Mouse (Mus musculus) forebrain, embryonic 16.5 days (tissue): ENCODE results near the gene Nek8. TPM values are rescaled to one million over a fixed set of nuclear protein-coding genes. Genes with fewer than 3 reads are reported as not detected.

ENCODE experiments used
- ATAC-seq: fragments of 200-750 bp; cut with Nextera tagmentation; 2 replicates; pipeline ENCODE4 v1.8.0; 2017; ENCODE audit warnings: mild to moderate bottlenecking, moderate library complexity
- H3K27ac ChIP-seq: fragments of 300-500 bp; sonication (generic); 2 replicates; pipeline ENCODE4 v1.5.1; 2014; ENCODE audit warnings: low read length, control low read depth
- H3K27me3 ChIP-seq: fragments of 300-500 bp; sonication (generic); replicated peaks from 2 replicates; pipeline ENCODE4 v1.6.1; 2014; ENCODE audit warnings: low read length; ENCODE audit not compliant: control insufficient read depth, insufficient read depth
- H3K36me3 ChIP-seq: fragments of 300-500 bp; sonication (generic); 2 replicates; pipeline ENCODE4 v1.6.1; 2014; ENCODE audit not compliant: control insufficient read depth, insufficient read depth
- H3K4me1 ChIP-seq: fragments of 300-500 bp; sonication (generic); replicated peaks from 2 replicates; pipeline ENCODE4 v1.6.1; 2014; ENCODE audit warnings: low read length; ENCODE audit not compliant: control insufficient read depth, insufficient read depth
- H3K4me2 ChIP-seq: fragments of 300-500 bp; sonication (generic); 2 replicates; pipeline ENCODE4 v1.6.1; 2014; ENCODE audit warnings: mild to moderate bottlenecking, low read length, control low read depth
- H3K4me3 ChIP-seq: fragments of 300-500 bp; sonication (generic); replicated peaks from 2 replicates; pipeline ENCODE4 v1.5.1; 2014; ENCODE audit warnings: mild to moderate bottlenecking, low read length, control low read depth
- H3K9ac ChIP-seq: fragments of 300-500 bp; sonication (generic); replicated peaks from 2 replicates; pipeline ENCODE4 v1.6.1; 2014; ENCODE audit warnings: low read depth, low read length, control low read depth
- H3K9me3 ChIP-seq: fragments of 300-500 bp; sonication (generic); 2 replicates; pipeline ENCODE4 v1.6.1; 2016; ENCODE audit warnings: low read length; ENCODE audit not compliant: control insufficient read depth
- WGBS: fragments of 180-500 bp; shearing (Covaris S2); extraction: QIAGEN DNeasy Blood & Tissue Kit; methylation state at CpG from one replicate; pipeline ENCODE4 v1.1.7; 2014; 5-methylcytosine and 5-hydroxymethylcytosine counted together
- polyA plus RNA-seq: library from polyadenylated mRNA; unstranded; fragments of >200 nt; fragmentation: Nextera tagmentation; extraction: Ambion mirVana; gene quantifications from 2 replicates; pipeline ENCODE4 v1.2.1, GENCODE M21; 2015

Gene Nek8
- polyA plus RNA-seq, 1 experiment from 2014 or later = 5.1 TPM

DNA sequence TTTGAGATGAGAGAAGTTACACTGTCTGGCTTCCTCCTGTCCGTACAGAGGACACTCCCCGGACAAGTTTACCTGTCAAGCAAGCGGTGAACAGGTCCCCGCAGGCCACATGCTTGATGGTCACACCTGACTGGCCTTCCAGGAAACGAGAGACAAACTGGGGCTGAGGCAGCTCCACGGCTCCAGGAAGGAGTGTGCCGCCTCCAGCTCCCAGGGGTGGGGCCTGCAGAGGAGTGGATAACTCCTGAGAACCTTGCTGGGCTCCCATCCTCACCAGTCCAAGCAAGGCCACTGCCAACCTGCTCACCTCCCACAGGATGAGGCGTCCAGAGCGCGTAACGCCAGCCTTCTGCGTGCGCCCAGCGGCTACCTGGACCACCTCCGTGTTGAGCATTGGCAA lies 6.2 kb downstream of the Nek8 start:
- WGBS = 94% methylated on average over 15 of the region's 15 CpGs
- Histone ChIP-seq H3K27ac (no peak overlapping the region), H3K9ac (no peak overlapping the region)

DNA sequence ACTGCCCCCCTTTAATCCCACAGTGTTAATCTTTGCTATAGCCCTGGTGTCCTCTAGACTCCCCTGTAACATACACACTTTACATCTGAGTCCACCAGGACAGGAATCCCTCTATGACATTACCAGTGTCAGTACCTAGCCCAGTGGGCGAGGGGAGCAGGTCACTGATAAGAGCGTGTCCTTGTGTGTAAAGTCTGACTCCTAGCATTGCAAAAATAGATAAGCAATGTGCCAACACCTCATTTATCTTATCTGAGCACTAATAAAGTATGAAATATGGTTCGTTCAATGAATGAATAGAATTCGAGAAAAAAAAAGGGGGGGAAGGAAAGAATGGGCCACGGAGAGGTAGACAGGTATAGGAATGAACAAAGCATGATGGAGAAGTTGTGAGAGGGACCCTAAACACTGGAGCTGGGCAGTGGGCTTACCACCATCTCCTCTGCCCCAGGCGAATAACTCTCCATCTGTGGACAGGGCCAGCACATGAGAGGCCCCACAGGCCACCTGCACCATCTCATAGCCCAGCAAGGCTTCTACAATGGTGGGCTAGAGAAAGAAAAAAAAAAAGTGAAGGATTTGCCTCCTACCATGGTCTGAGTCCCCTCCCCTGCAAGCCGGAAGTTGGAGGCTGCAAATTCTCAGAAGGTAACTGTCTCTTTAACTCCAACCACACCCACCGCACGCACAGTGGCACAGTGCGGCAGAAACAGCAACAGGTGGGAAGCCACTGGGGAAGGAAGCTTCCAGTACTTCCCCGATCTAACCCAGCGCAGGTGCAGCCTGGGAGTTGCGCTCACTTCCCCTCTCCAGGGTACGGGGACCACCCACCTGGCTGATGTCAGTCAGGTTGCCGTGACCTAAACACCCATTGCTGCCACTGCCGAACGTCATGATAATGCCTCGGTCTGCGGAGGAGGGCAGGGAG lies 7.7 kb downstream of the Nek8 start:
- Histone ChIP-seq H3K9me3 (no peaks in the 10 kb centered on the region), H3K4me1 (peaks cover 8% of the 10 kb centered on the region), H3K27ac (no peak overlapping the region), H3K36me3 (no peaks in the 10 kb centered on the region), H3K4me3 (no peak overlapping the region), H3K9ac (no peak overlapping the region), H3K27me3 (no peaks in the 10 kb centered on the region), H3K4me2 (no peak overlapping the region)
- WGBS = 52% methylated on average over 19 of the region's 19 CpGs
- no peak for ATAC-seq

More for the DNA sequence above, 6.2 kb downstream of the Nek8 start:
- no peaks in the 10 kb centered on the region for H3K27me3 ChIP-seq
- no peaks in the 10 kb centered on the region for H3K36me3 ChIP-seq
- H3K4me3 ChIP-seq = no peak overlapping the region
- no peaks in the 10 kb centered on the region for H3K9me3 ChIP-seq
- no peak for ATAC-seq
- no peak overlapping the region for H3K4me2 ChIP-seq
- peaks cover 8% of the 10 kb centered on the region for H3K4me1 ChIP-seq

- Histone ChIP-seq H3K36me3 (no peaks in the 10 kb centered on the region), H3K27me3 (no peaks in the 10 kb centered on the region), H3K9ac (no peak overlapping the region), H3K4me2 (no peak overlapping the region), H3K27ac (no peak overlapping the region), H3K4me3 (no peak overlapping the region), H3K4me1 (peaks cover 22% of the 10 kb centered on the region), H3K9me3 (no peaks in the 10 kb centered on the region)
- WGBS = 87% methylated on average over 14 of the region's 14 CpGs
- ATAC-seq = no peak
Observed at GRCm38 (mm10) chr11:78167257-78167959, 9.1 kb downstream of the Nek8 start.

DNA sequence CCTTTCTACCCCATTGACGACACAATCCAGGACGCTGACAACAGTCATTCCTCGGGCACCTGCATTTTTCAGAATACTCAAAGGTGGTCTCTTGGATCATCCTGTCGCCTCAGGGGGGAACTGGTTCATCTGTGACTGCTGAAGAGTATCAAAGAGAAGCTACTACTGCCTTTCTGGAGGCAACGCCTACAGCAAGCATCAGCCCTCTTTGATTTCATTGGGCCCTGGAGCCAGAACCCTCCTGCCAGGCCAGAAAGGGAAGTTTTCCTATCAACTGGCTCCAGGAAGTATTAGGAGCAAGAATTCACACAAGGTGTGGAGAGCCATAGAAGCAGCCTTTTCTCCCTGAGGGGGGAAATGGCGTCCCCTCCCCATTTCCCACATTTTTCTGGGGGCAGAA lies 9.8 kb downstream of the Nek8 start:
- WGBS = 73% methylated on average over 6 of the region's 6 CpGs
- no peaks in the 10 kb centered on the region for H3K27me3 ChIP-seq
- no peak overlapping the region for H3K4me3 ChIP-seq

GRCm38 (mm10) chr11:78166161-78166560 lies 10.3 kb downstream of the Nek8 start:
- no peaks in the 10 kb centered on the region for H3K27me3 ChIP-seq
- 37% methylated on average over 4 of the region's 4 CpGs for WGBS
- peak overlapping the region; percentile 5; the same call in 1 of the 2 replicates for H3K27ac ChIP-seq
- H3K4me3 ChIP-seq = peak overlapping the region; percentile 94; the same call in 1 of the 2 replicates
- ATAC-seq = no peak
- H3K36me3 ChIP-seq = peaks cover 5% of the 10 kb centered on the region
- H3K9me3 ChIP-seq = no peaks in the 10 kb centered on the region
- H3K9ac ChIP-seq = peak overlapping the region; percentile 99
- peaks cover 28% of the 10 kb centered on the region for H3K4me1 ChIP-seq
- peak overlapping the region; percentile 68 for H3K4me2 ChIP-seq

More for the DNA sequence above, 9.8 kb downstream of the Nek8 start:
- H3K4me2 ChIP-seq = no peak overlapping the region
- no peaks in the 10 kb centered on the region for H3K9me3 ChIP-seq
- no peak overlapping the region for H3K9ac ChIP-seq
- no peak overlapping the region for H3K27ac ChIP-seq
- H3K4me1 ChIP-seq = peaks cover 28% of the 10 kb centered on the region
- ATAC-seq = no peak
- 0 out of 2 replicates have a peak, but pooled peaks cover 2% of the 10 kb centered on the region for H3K36me3 ChIP-seq

- Histone ChIP-seq H3K27me3 (no peaks in the 10 kb centered on the region), H3K9me3 (no peaks in the 10 kb centered on the region), H3K9ac (peak overlapping the region; percentile 99), H3K4me2 (peak overlapping the region; percentile 68), H3K27ac (peak overlapping the region; percentile 5; the same call in 1 of the 2 replicates), H3K4me1 (peaks cover 28% of the 10 kb centered on the region), H3K4me3 (peak overlapping the region; percentile 94), H3K36me3 (peaks cover 9% of the 10 kb centered on the region)
- peak; percentile 29 for ATAC-seq
- WGBS = 4% methylated on average over 16 of the region's 16 CpGs
Observed at GRCm38 (mm10) chr11:78165761-78166109, 10.7 kb downstream of the Nek8 start.

DNA sequence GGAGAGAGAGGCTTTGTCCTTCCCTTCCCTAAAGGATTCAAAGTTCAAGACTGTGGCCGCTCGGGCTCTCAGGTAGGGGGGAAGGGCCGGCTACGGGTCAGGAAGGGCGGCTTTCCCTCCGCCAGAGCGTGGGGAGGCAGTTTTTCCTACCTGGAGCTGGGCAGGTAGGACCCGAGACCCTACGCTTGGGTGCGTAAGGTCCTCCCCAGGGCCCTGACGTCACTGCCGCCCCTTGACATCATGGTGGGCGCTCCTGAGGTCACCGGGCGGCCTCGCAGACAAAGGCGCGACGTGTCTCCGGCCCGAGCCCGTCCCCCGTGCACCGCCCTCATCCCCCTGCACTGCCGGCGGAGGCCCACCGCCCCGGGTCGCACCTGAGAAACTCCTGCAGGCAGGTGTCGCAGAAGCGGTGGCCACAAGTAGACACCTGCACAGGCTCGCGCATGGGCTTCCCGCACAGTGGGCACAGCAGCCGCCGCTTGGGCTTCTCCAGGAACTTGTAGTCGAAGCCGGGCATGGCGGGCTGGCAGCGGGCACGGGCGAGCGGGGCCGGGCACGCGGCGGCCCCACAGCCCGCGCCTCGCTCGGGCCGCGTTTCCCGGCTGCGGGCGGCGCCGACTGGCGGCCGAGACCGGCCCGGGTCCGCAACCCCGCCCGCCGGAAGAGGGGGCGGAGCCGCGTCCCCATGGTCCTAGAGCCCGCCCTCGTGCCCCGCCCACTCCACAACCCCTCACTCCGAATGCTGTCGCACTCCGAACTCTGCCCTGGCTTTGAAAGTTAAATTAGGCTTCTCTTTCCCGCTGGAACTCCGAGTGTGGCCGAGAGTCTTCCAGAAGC lies 11.3 kb downstream of the Nek8 start, which contains the start of gene Traf4:
Traf4 (minus strand) TSS at position 666 of the 837 bp plus-strand sequence.
- H3K9ac ChIP-seq = peak within 1 kb of the TSS; percentile 99
- H3K4me3 ChIP-seq = peak within 1 kb of the TSS; percentile 94
- under 1% methylated on average over 77 of the region's 78 CpGs for WGBS
- peak; percentile 89 for ATAC-seq
- H3K27ac ChIP-seq = peak within 1 kb of the TSS; percentile 98
- H3K9me3 ChIP-seq = no peaks in the 10 kb centered on the region
- H3K27me3 ChIP-seq = no peaks in the 10 kb centered on the region
- H3K4me1 ChIP-seq = peaks cover 28% of the 10 kb centered on the region
- H3K4me2 ChIP-seq = peak within 1 kb of the TSS; percentile 68
- peaks cover 14% of the 10 kb centered on the region for H3K36me3 ChIP-seq

GRCm38 (mm10) chr11:78164604-78164923 lies 11.9 kb downstream of the Nek8 start:
- WGBS = 0% methylated on average over 14 of the region's 14 CpGs
- Histone ChIP-seq H3K4me3 (peak overlapping the region; percentile 94), H3K4me1 (peaks cover 29% of the 10 kb centered on the region), H3K9me3 (no peaks in the 10 kb centered on the region), H3K9ac (peak overlapping the region; percentile 99), H3K36me3 (peaks cover 20% of the 10 kb centered on the region), H3K4me2 (peak overlapping the region; percentile 68), H3K27me3 (no peaks in the 10 kb centered on the region), H3K27ac (peak overlapping the region; percentile 98)
- no peak for ATAC-seq
